Comparison of ENCODE assay signal across 18 mouse cellular contexts in genomic region chr10:99480573-99480972, GRCm38 (mm10).
DNase-seq lines count a peak whose midpoint lies in the region; ATAC-seq and TF ChIP-seq lines count a peak whose summit lies in the region.
"Had no signal": no experiment of that assay in that cellular context is flagged by ENCODE, and none has a peak within 500 bp of the region (broad histone marks: within the 10 kb centered on the region; RNA-seq: fewer than 3 reads in every experiment).

No protein-coding gene starts in this region.

- peak; percentile 93 for ATAC-seq in forebrain, postnatal 0 days
- ATAC-seq in intestine, embryonic 15.5 days = no peak
- ATAC-seq: hindbrain, postnatal 0 days had no signal

- peak; percentile 39 for DNase-seq in heart, embryonic 10.5 days (ENCODE audit: low spot score)
- no peak for DNase-seq in heart, postnatal 14 days
- peak; percentile 88 for DNase-seq in brain, adult 2 months (ENCODE audit: low read depth, low spot score)
- peak; percentile 54 for DNase-seq in forebrain, postnatal 0 days
- DNase-seq in left cerebral cortex, postnatal 14 days (ENCODE audit: low spot score in 2 of 2) = peak; percentile 57 to 66
- no peak for DNase-seq in urinary bladder, postnatal 25 days (ENCODE audit: low spot score)
- DNase-seq: adrenal gland, postnatal 36 days; cerebellum, adult 9-11 months; kidney, adult 8-10 months; kidney, postnatal 25 days; liver, embryonic 13.5 days had no signal

- no peaks in the 10 kb centered on the region for H3K36me3 ChIP-seq in heart, embryonic 10.5 days
- H3K36me3 ChIP-seq in forebrain, postnatal 0 days (ENCODE audit: insufficient read depth) = no peaks in the 10 kb centered on the region
- H3K36me3 ChIP-seq in intestine, embryonic 15.5 days = no peaks in the 10 kb centered on the region
- H3K36me3 ChIP-seq: embryonic facial prominence, embryonic 13.5 days; liver, embryonic 13.5 days; lung, embryonic 15.5 days; neural tube, embryonic 12.5 days had no signal

- no peaks in the 10 kb centered on the region for H3K4me1 ChIP-seq in heart, embryonic 10.5 days
- no peaks in the 10 kb centered on the region for H3K4me1 ChIP-seq in forebrain, postnatal 0 days (ENCODE audit: insufficient read depth)
- H3K4me1 ChIP-seq in intestine, embryonic 15.5 days (replicated peaks) = no peaks in the 10 kb centered on the region
- H3K4me1 ChIP-seq: embryonic facial prominence, embryonic 13.5 days; liver, embryonic 13.5 days; lung, embryonic 15.5 days; neural tube, embryonic 12.5 days had no signal

- 82% methylated on average over 4 of the region's 4 CpGs for WGBS in heart, embryonic 10.5 days
- 51% methylated on average over 4 of the region's 4 CpGs for WGBS in forebrain, postnatal 0 days
- WGBS in intestine, embryonic 15.5 days = 87% methylated on average over 4 of the region's 4 CpGs

- no peak overlapping the region for H3K4me2 ChIP-seq in forebrain, postnatal 0 days (ENCODE audit: low read depth)
- no peak overlapping the region for H3K4me2 ChIP-seq in intestine, embryonic 15.5 days (replicated peaks)
- H3K4me2 ChIP-seq: embryonic facial prominence, embryonic 13.5 days; liver, embryonic 13.5 days; lung, embryonic 15.5 days; midbrain, embryonic 11.5 days; neural tube, embryonic 12.5 days had no signal

- no peak overlapping the region for H3K4me3 ChIP-seq in heart, embryonic 10.5 days
- no peak overlapping the region for H3K4me3 ChIP-seq in forebrain, postnatal 0 days (ENCODE audit: low read depth, low read length)
- no peak overlapping the region for H3K4me3 ChIP-seq in intestine, embryonic 15.5 days (replicated peaks)
- H3K4me3 ChIP-seq: embryonic facial prominence, embryonic 13.5 days; liver, embryonic 13.5 days; lung, embryonic 15.5 days; neural tube, embryonic 12.5 days had no signal

- H3K27ac ChIP-seq in heart, embryonic 10.5 days = no peak overlapping the region
- H3K27ac ChIP-seq in forebrain, postnatal 0 days (ENCODE audit: low read depth, low read length) = 0 out of 2 replicates have a peak overlapping the region, but pooled peaks have one; percentile 29
- no peak overlapping the region for H3K27ac ChIP-seq in intestine, embryonic 15.5 days
- H3K27ac ChIP-seq: embryonic facial prominence, embryonic 13.5 days; hindbrain, postnatal 0 days; liver, embryonic 13.5 days; lung, embryonic 15.5 days; macrophage; neural tube, embryonic 12.5 days had no signal

- intact Hi-C loops in heart, postnatal 14 days (cut with DNase I) = no loop called here
- intact Hi-C loops in left cerebral cortex, postnatal 14 days (cut with DNase I) = no loop called here

- H3K27me3 ChIP-seq in heart, embryonic 10.5 days (ENCODE audit: insufficient read depth, poor library complexity, severe bottlenecking) = no peaks in the 10 kb centered on the region
- H3K27me3 ChIP-seq in forebrain, postnatal 0 days (ENCODE audit: insufficient read depth, low read length) = no peaks in the 10 kb centered on the region
- no peaks in the 10 kb centered on the region for H3K27me3 ChIP-seq in intestine, embryonic 15.5 days (replicated peaks)
- H3K27me3 ChIP-seq: embryonic facial prominence, embryonic 13.5 days; liver, embryonic 13.5 days; lung, embryonic 15.5 days; neural tube, embryonic 12.5 days had no signal

- TF ChIP-seq CTCF in forebrain, postnatal 0 days (IDR thresholded peaks at IDR 0.05; ENCODE audit: low read depth) = no peak

- no peak overlapping the region for H3K9ac ChIP-seq in forebrain, postnatal 0 days
- H3K9ac ChIP-seq in intestine, embryonic 15.5 days = no peak overlapping the region
- H3K9ac ChIP-seq: embryonic facial prominence, embryonic 13.5 days; liver, embryonic 13.5 days; lung, embryonic 15.5 days; neural tube, embryonic 12.5 days had no signal

- H3K9me3 ChIP-seq in heart, embryonic 10.5 days = no peaks in the 10 kb centered on the region
- no peaks in the 10 kb centered on the region for H3K9me3 ChIP-seq in forebrain, postnatal 0 days (ENCODE audit: low read length)
- H3K9me3 ChIP-seq in intestine, embryonic 15.5 days = no peaks in the 10 kb centered on the region
- H3K9me3 ChIP-seq: embryonic facial prominence, embryonic 13.5 days; liver, embryonic 13.5 days; lung, embryonic 15.5 days; neural tube, embryonic 12.5 days had no signal

Comparison
In these comparisons a context has a peak if more than half of its experiments do, and no peak if none do; other contexts are left out.
1. DNase-seq: peak in heart, embryonic 10.5 days (single experiment), brain, adult 2 months (single experiment), forebrain, postnatal 0 days (single experiment) and left cerebral cortex, postnatal 14 days (2 of 2); none in heart, postnatal 14 days (0 of 2) and urinary bladder, postnatal 25 days (single experiment).